Mouse (Mus musculus) limb, embryonic 15.5 days (tissue): Measurements from ENCODE around the gene Serbp1. TPM values are rescaled to one million over a fixed set of nuclear protein-coding genes. Genes with fewer than 3 reads are reported as not detected.

Source experiments
- ATAC-seq: fragments of 200-750 bp; cut with Nextera tagmentation; 2 replicates; pipeline ENCODE4 v1.8.0; 2017; ENCODE audit warnings: low read depth, moderate TSS enrichment; ENCODE audit not compliant: insufficient number of reproducible peaks, low FRiP score, low TSS enrichment
- H3K27ac ChIP-seq: fragments of 300-500 bp; sonication (generic); 2 replicates; pipeline ENCODE4 v1.5.1; 2015; ENCODE audit warnings: moderate library complexity, mild to moderate bottlenecking, inconsistent platforms
- H3K27me3 ChIP-seq: fragments of 300-500 bp; sonication (generic); 2 replicates; pipeline ENCODE4 v1.6.1; 2015; ENCODE audit warnings: inconsistent platforms
- H3K36me3 ChIP-seq: fragments of 300-500 bp; sonication (generic); 2 replicates; pipeline ENCODE4 v1.6.1; 2015; ENCODE audit warnings: inconsistent platforms
- H3K4me1 ChIP-seq: fragments of 300-500 bp; sonication (generic); 2 replicates; pipeline ENCODE4 v1.6.1; 2015; ENCODE audit warnings: inconsistent platforms
- H3K4me2 ChIP-seq: fragments of 300-500 bp; sonication (generic); 2 replicates; pipeline ENCODE4 v1.6.1; 2015; ENCODE audit warnings: mild to moderate bottlenecking, inconsistent platforms
- H3K4me3 ChIP-seq: fragments of 300-500 bp; sonication (generic); 2 replicates; pipeline ENCODE4 v1.5.1; 2015; ENCODE audit warnings: mild to moderate bottlenecking, inconsistent platforms
- H3K9ac ChIP-seq: fragments of 300-500 bp; sonication (generic); 2 replicates; pipeline ENCODE4 v1.6.1; 2015; ENCODE audit warnings: inconsistent platforms
- H3K9me3 ChIP-seq: fragments of 300-500 bp; sonication (generic); 2 replicates; pipeline ENCODE4 v1.6.1; 2016; ENCODE audit warnings: inconsistent platforms
- WGBS: fragments of 180-500 bp; shearing (Covaris S2); methylation state at CpG from one replicate; pipeline ENCODE4 v1.1.7; 2015; 5-methylcytosine and 5-hydroxymethylcytosine counted together
- polyA plus RNA-seq: library from polyadenylated mRNA; unstranded; fragments of >200 nt; fragmentation: Nextera tagmentation; extraction: Ambion mirVana; gene quantifications from 2 replicates; pipeline ENCODE4 v1.2.1, GENCODE M21; 2015

Gene Serbp1
- polyA plus RNA-seq, 1 experiment from 2014 or later, result 399 TPM

- H3K9ac ChIP-seq, result no peak overlapping the region
- H3K4me1 ChIP-seq, result no peaks in the 10 kb centered on the region
- ATAC-seq, result no peak
- H3K27me3 ChIP-seq, result no peaks in the 10 kb centered on the region
- H3K36me3 ChIP-seq, result no peaks in the 10 kb centered on the region
- H3K9me3 ChIP-seq, result no peaks in the 10 kb centered on the region
- WGBS, result 77% methylated on average over 3 of the region's 3 CpGs
- H3K4me3 ChIP-seq, result no peak overlapping the region
- H3K27ac ChIP-seq, result no peak overlapping the region
- H3K4me2 ChIP-seq, result no peak overlapping the region
Observed at GRCm38 (mm10) chr6:67309752-67310151, 71.8 kb downstream of the Serbp1 start.

- Histone ChIP-seq H3K9me3 (no peaks in the 10 kb centered on the region), H3K4me2 (no peak overlapping the region), H3K36me3 (no peaks in the 10 kb centered on the region), H3K4me1 (no peaks in the 10 kb centered on the region), H3K27ac (no peak overlapping the region), H3K4me3 (no peak overlapping the region), H3K9ac (no peak overlapping the region), H3K27me3 (no peaks in the 10 kb centered on the region)
- 81% methylated on average over 1 of the region's 1 CpGs for WGBS
- ATAC-seq, result no peak
Observed at GRCm38 (mm10) chr6:67314697-67315096, 76.7 kb downstream of the Serbp1 start.

- no peak overlapping the region for H3K9ac ChIP-seq
- WGBS, result 46% methylated on average over 5 of the region's 5 CpGs
- H3K27ac ChIP-seq, result no peak overlapping the region
- H3K9me3 ChIP-seq, result no peaks in the 10 kb centered on the region
- no peak for ATAC-seq
- H3K27me3 ChIP-seq, result no peaks in the 10 kb centered on the region
- no peak overlapping the region for H3K4me3 ChIP-seq
- no peak overlapping the region for H3K4me2 ChIP-seq
- H3K4me1 ChIP-seq, result no peaks in the 10 kb centered on the region
- no peaks in the 10 kb centered on the region for H3K36me3 ChIP-seq
Observed at GRCm38 (mm10) chr6:67317068-67317467, 79.1 kb downstream of the Serbp1 start.

- H3K9me3 ChIP-seq, result no peaks in the 10 kb centered on the region
- H3K4me3 ChIP-seq, result no peak overlapping the region
- no peak overlapping the region for H3K9ac ChIP-seq
- WGBS, result 74% methylated on average over 8 of the region's 8 CpGs
- no peaks in the 10 kb centered on the region for H3K4me1 ChIP-seq
- no peak overlapping the region for H3K27ac ChIP-seq
- H3K36me3 ChIP-seq, result no peaks in the 10 kb centered on the region
- H3K27me3 ChIP-seq, result no peaks in the 10 kb centered on the region
- H3K4me2 ChIP-seq, result no peak overlapping the region
- ATAC-seq, result no peak
Observed at GRCm38 (mm10) chr6:67317827-67318338, 79.9 kb downstream of the Serbp1 start.

- no peak for ATAC-seq
- Histone ChIP-seq H3K9ac (no peak overlapping the region), H3K27ac (no peak overlapping the region), H3K36me3 (no peaks in the 10 kb centered on the region), H3K4me3 (no peak overlapping the region), H3K4me1 (no peaks in the 10 kb centered on the region), H3K9me3 (no peaks in the 10 kb centered on the region), H3K27me3 (no peaks in the 10 kb centered on the region), H3K4me2 (no peak overlapping the region)
- 27% methylated on average over 10 of the region's 10 CpGs for WGBS
Observed at GRCm38 (mm10) chr6:67318451-67318850, 80.5 kb downstream of the Serbp1 start.

- no peak for ATAC-seq
- WGBS, result 82% methylated on average over 3 of the region's 3 CpGs
- H3K36me3 ChIP-seq, result no peaks in the 10 kb centered on the region
- H3K4me3 ChIP-seq, result no peak overlapping the region
- no peaks in the 10 kb centered on the region for H3K9me3 ChIP-seq
- no peaks in the 10 kb centered on the region for H3K27me3 ChIP-seq
- no peaks in the 10 kb centered on the region for H3K4me1 ChIP-seq
- H3K27ac ChIP-seq, result no peak overlapping the region
- H3K9ac ChIP-seq, result no peak overlapping the region
- no peak overlapping the region for H3K4me2 ChIP-seq
Observed at GRCm38 (mm10) chr6:67323788-67324187, 85.8 kb downstream of the Serbp1 start.

GRCm38 (mm10) chr6:67337943-67338342, 100.0 kb downstream of the Serbp1 start:
- no peaks in the 10 kb centered on the region for H3K36me3 ChIP-seq
- no peak overlapping the region for H3K4me3 ChIP-seq
- no peak overlapping the region for H3K27ac ChIP-seq
- no peaks in the 10 kb centered on the region for H3K9me3 ChIP-seq
- no peaks in the 10 kb centered on the region for H3K4me1 ChIP-seq
- H3K4me2 ChIP-seq, result no peak overlapping the region
- no peak overlapping the region for H3K9ac ChIP-seq
- ATAC-seq, result no peak
- no peaks in the 10 kb centered on the region for H3K27me3 ChIP-seq

- no peaks in the 10 kb centered on the region for H3K9me3 ChIP-seq
- H3K27ac ChIP-seq, result no peak overlapping the region
- ATAC-seq, result no peak
- no peaks in the 10 kb centered on the region for H3K36me3 ChIP-seq
- H3K27me3 ChIP-seq, result no peaks in the 10 kb centered on the region
- no peaks in the 10 kb centered on the region for H3K4me1 ChIP-seq
- no peak overlapping the region for H3K9ac ChIP-seq
- H3K4me3 ChIP-seq, result no peak overlapping the region
- no peak overlapping the region for H3K4me2 ChIP-seq
Observed at GRCm38 (mm10) chr6:67339494-67339893, 101.5 kb downstream of the Serbp1 start.

Other genes starting within 250 kb of the Serbp1 start
- 13.7 and 15.9 TPM in 2 replicates for gene Gadd45a, start 200.7 kb upstream of the Serbp1 start, polyA plus RNA-seq
- gene Il12rb2, start 138.0 kb downstream of the Serbp1 start, polyA plus RNA-seq, result 0.19 and 0.21 TPM in 2 replicates